In genomic region chr3:74920512-74921178, GRCm38 (mm10) we compare ENCODE assay signal across 27 mouse cellular contexts.
DNase-seq lines count a peak whose midpoint lies in the region; ATAC-seq lines count a peak whose summit lies in the region.
"Had no signal": no experiment of that assay in that cellular context is flagged by ENCODE, and none has a peak within 500 bp of the region (broad histone marks: within the 10 kb centered on the region; RNA-seq: fewer than 3 reads in every experiment).

No protein-coding gene starts in this region.

- no peak overlapping the region for H3K4me2 ChIP-seq in hindbrain, embryonic 11.5 days (replicated peaks; ENCODE audit: low read depth, low read length)
- H3K4me2 ChIP-seq in hindbrain, embryonic 12.5 days (replicated peaks), result no peak overlapping the region
- H3K4me2 ChIP-seq in forebrain, embryonic 13.5 days, result no peak overlapping the region
- no peak overlapping the region for H3K4me2 ChIP-seq in hindbrain, embryonic 15.5 days
- no peak overlapping the region for H3K4me2 ChIP-seq in midbrain, embryonic 15.5 days
- H3K4me2 ChIP-seq: embryonic facial prominence, embryonic 12.5 days; intestine, embryonic 15.5 days; limb, embryonic 12.5 days; liver, embryonic 13.5 days; neural tube, embryonic 12.5 days; stomach, embryonic 15.5 days had no signal

- no peaks in the 10 kb centered on the region for H3K36me3 ChIP-seq in hindbrain, embryonic 11.5 days (ENCODE audit: control insufficient read depth, insufficient read depth, low read length)
- no peaks in the 10 kb centered on the region for H3K36me3 ChIP-seq in hindbrain, embryonic 12.5 days
- no peaks in the 10 kb centered on the region for H3K36me3 ChIP-seq in forebrain, embryonic 13.5 days (ENCODE audit: poor library complexity, severe bottlenecking)
- H3K36me3 ChIP-seq in hindbrain, embryonic 15.5 days, result no peaks in the 10 kb centered on the region
- no peaks in the 10 kb centered on the region for H3K36me3 ChIP-seq in midbrain, embryonic 15.5 days (replicated peaks)
- H3K36me3 ChIP-seq: embryonic facial prominence, embryonic 12.5 days; intestine, embryonic 15.5 days; limb, embryonic 12.5 days; liver, embryonic 13.5 days; neural tube, embryonic 12.5 days; stomach, embryonic 15.5 days had no signal

- H3K27ac ChIP-seq in hindbrain, embryonic 11.5 days (ENCODE audit: low read depth, low read length), result no peak overlapping the region
- H3K27ac ChIP-seq in hindbrain, embryonic 12.5 days, result no peak overlapping the region
- H3K27ac ChIP-seq in forebrain, embryonic 13.5 days, result no peak overlapping the region
- H3K27ac ChIP-seq in hindbrain, embryonic 15.5 days (replicated peaks), result no peak overlapping the region
- H3K27ac ChIP-seq in midbrain, embryonic 15.5 days, result no peak overlapping the region
- H3K27ac ChIP-seq: embryonic facial prominence, embryonic 12.5 days; intestine, embryonic 15.5 days; limb, embryonic 12.5 days; liver, embryonic 13.5 days; neural tube, embryonic 12.5 days; stomach, embryonic 15.5 days had no signal

- no peaks in the 10 kb centered on the region for H3K4me1 ChIP-seq in hindbrain, embryonic 11.5 days (replicated peaks; ENCODE audit: control insufficient read depth, insufficient read depth, low read length)
- H3K4me1 ChIP-seq in hindbrain, embryonic 12.5 days, result no peaks in the 10 kb centered on the region
- H3K4me1 ChIP-seq in forebrain, embryonic 13.5 days, result no peaks in the 10 kb centered on the region
- H3K4me1 ChIP-seq in hindbrain, embryonic 15.5 days (replicated peaks), result peaks cover 6% of the 10 kb centered on the region; the same call in 1 of the 2 replicates
- no peaks in the 10 kb centered on the region for H3K4me1 ChIP-seq in midbrain, embryonic 15.5 days
- H3K4me1 ChIP-seq: embryonic facial prominence, embryonic 12.5 days; intestine, embryonic 15.5 days; limb, embryonic 12.5 days; liver, embryonic 13.5 days; neural tube, embryonic 12.5 days; stomach, embryonic 15.5 days had no signal

- no peak overlapping the region for H3K4me3 ChIP-seq in hindbrain, embryonic 11.5 days (ENCODE audit: low read depth, low read length)
- no peak overlapping the region for H3K4me3 ChIP-seq in hindbrain, embryonic 12.5 days
- no peak overlapping the region for H3K4me3 ChIP-seq in forebrain, embryonic 13.5 days
- no peak overlapping the region for H3K4me3 ChIP-seq in hindbrain, embryonic 15.5 days
- H3K4me3 ChIP-seq in midbrain, embryonic 15.5 days, result no peak overlapping the region
- H3K4me3 ChIP-seq: embryonic facial prominence, embryonic 12.5 days; intestine, embryonic 15.5 days; limb, embryonic 12.5 days; liver, embryonic 13.5 days; neural tube, embryonic 12.5 days; stomach, embryonic 15.5 days had no signal

- WGBS in hindbrain, embryonic 11.5 days, result 75% methylated on average over 5 of the region's 5 CpGs
- 69% methylated on average over 5 of the region's 5 CpGs for WGBS in hindbrain, embryonic 12.5 days
- 58% methylated on average over 5 of the region's 5 CpGs for WGBS in forebrain, embryonic 13.5 days
- WGBS in hindbrain, embryonic 15.5 days, result 46% methylated on average over 5 of the region's 5 CpGs
- WGBS in midbrain, embryonic 15.5 days, result 54% methylated on average over 5 of the region's 5 CpGs

- no peak for DNase-seq in hindbrain, embryonic 11.5 days (ENCODE audit: low spot score)
- DNase-seq in ovary, postnatal 36 days (ENCODE audit: low spot score), result no peak
- DNase-seq in cerebellum, postnatal 10 days, result no peak
- DNase-seq in spleen, adult 12 weeks (ENCODE audit: low spot score), result no peak
- DNase-seq: adrenal gland, postnatal 14 days; cerebellum, adult 11 months; cerebellum, postnatal 14 days; heart, postnatal 36 days; kidney, adult 8-10 months; kidney, postnatal 14 days; layer of hippocampus, postnatal 36 days; liver, embryonic 13.5 days; lung, adult 2 months; lung, postnatal 14 days; right cerebral cortex, adult 18-20 months; right cerebral cortex, postnatal 4 days; thymus, postnatal 25 days had no signal

- ATAC-seq in hindbrain, embryonic 11.5 days (ENCODE audit: low FRiP score), result peak; percentile 71
- no peak for ATAC-seq in hindbrain, embryonic 12.5 days (ENCODE audit: low FRiP score)
- ATAC-seq in forebrain, embryonic 13.5 days, result peak; percentile 73
- ATAC-seq in hindbrain, embryonic 15.5 days (ENCODE audit: low FRiP score, low read depth), result peak; percentile 79
- ATAC-seq in midbrain, embryonic 15.5 days (replicated peaks), result peak; percentile 81
- ATAC-seq: CD4-positive, CD25-positive, alpha-beta regulatory T cell, adult 4 months; intestine, embryonic 15.5 days had no signal

- H3K9me3 ChIP-seq in hindbrain, embryonic 11.5 days (ENCODE audit: control insufficient read depth, low read length), result no peaks in the 10 kb centered on the region
- no peaks in the 10 kb centered on the region for H3K9me3 ChIP-seq in hindbrain, embryonic 12.5 days (replicated peaks)
- no peaks in the 10 kb centered on the region for H3K9me3 ChIP-seq in forebrain, embryonic 13.5 days (replicated peaks)
- no peaks in the 10 kb centered on the region for H3K9me3 ChIP-seq in hindbrain, embryonic 15.5 days
- H3K9me3 ChIP-seq in midbrain, embryonic 15.5 days, result no peaks in the 10 kb centered on the region
- H3K9me3 ChIP-seq: embryonic facial prominence, embryonic 12.5 days; intestine, embryonic 15.5 days; limb, embryonic 12.5 days; liver, embryonic 13.5 days; neural tube, embryonic 12.5 days; stomach, embryonic 15.5 days had no signal

- H3K27me3 ChIP-seq in hindbrain, embryonic 11.5 days (ENCODE audit: control insufficient read depth, insufficient read depth, low read length), result no peaks in the 10 kb centered on the region
- H3K27me3 ChIP-seq in hindbrain, embryonic 12.5 days, result no peaks in the 10 kb centered on the region
- H3K27me3 ChIP-seq in forebrain, embryonic 13.5 days, result no peaks in the 10 kb centered on the region
- H3K27me3 ChIP-seq in hindbrain, embryonic 15.5 days, result no peaks in the 10 kb centered on the region
- no peaks in the 10 kb centered on the region for H3K27me3 ChIP-seq in midbrain, embryonic 15.5 days (replicated peaks)
- H3K27me3 ChIP-seq: embryonic facial prominence, embryonic 12.5 days; intestine, embryonic 15.5 days; limb, embryonic 12.5 days; liver, embryonic 13.5 days; neural tube, embryonic 12.5 days; stomach, embryonic 15.5 days had no signal

- no peak overlapping the region for H3K9ac ChIP-seq in hindbrain, embryonic 11.5 days (ENCODE audit: low read depth, low read length)
- H3K9ac ChIP-seq in hindbrain, embryonic 12.5 days, result no peak overlapping the region
- no peak overlapping the region for H3K9ac ChIP-seq in forebrain, embryonic 13.5 days
- no peak overlapping the region for H3K9ac ChIP-seq in hindbrain, embryonic 15.5 days
- H3K9ac ChIP-seq in midbrain, embryonic 15.5 days, result no peak overlapping the region
- H3K9ac ChIP-seq: embryonic facial prominence, embryonic 12.5 days; intestine, embryonic 15.5 days; limb, embryonic 12.5 days; liver, embryonic 13.5 days; neural tube, embryonic 12.5 days; stomach, embryonic 15.5 days had no signal
